Mouse (Mus musculus): Measurements from ENCODE around the gene Fgd4.
"Not testable (repeated sequence)": the region's sequence is repeated elsewhere in the genome, so short reads cannot be mapped to it uniquely, and the experiment has no call there.

Fgd4 gene

DNA sequence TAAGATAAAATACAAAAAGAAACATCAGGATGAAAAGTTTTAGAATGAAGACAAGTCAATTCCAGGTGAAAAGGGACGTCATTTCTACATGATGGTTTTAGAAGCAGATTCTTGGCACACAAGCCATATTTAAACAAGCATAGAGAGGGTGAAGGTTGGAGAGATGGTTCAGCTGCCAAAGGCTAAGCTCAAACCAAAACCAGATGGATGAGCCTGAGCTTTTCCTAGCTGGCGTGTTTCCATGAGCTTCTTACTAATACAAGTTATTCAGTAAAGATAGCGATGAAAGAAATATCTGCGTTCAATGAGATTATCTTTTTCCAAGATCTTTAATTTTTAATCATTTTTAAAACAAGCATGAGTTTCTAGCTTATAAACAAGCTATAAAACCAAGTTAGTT is 115.7 kb downstream of the Fgd4 start:
- CTCF ChIA-PET = no interaction called here
- POLR2A ChIA-PET = interaction anchor here in 1 of 4 experiments (1.5 kb wide), 1 partner anchor 11 kb away, joined by 10 read pairs; no protein-coding TSS in a partner anchor

GRCm38 (mm10) chr16:16473451-16473850 is 126.9 kb downstream of the Fgd4 start:
- POLR2A ChIA-PET = interaction anchor here in 3 of 4 experiments (1.0 to 2.2 kb wide), 6 partner anchors 10 to 170 kb away, joined by 3 to 10 read pairs (median 3); no protein-coding TSS in a partner anchor

DNA sequence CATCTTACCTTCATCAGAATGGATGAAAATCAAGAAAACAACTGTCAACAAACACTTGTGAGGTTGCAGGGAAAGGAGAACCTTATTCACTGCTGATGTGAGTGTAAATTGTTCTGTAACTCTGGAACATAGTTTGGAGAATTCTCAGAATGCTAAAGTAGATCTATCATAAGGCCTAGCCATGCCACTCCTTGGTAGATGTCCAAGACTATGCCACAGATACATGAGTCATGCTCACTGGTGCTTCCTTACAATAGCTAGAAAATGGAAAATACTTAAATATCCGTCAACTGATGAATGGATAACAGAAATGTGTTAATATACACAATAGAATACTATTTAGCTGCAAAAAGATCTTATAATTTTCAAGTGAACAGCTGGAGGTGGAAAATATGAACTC is 150.3 kb downstream of the Fgd4 start:
- POLR2A ChIA-PET = interaction anchor here in 1 of 4 experiments (0.6 kb wide), 1 partner anchor 25 kb away, joined by 3 read pairs; no protein-coding TSS in a partner anchor
- CTCF ChIA-PET = no interaction called here

More at GRCm38 (mm10) chr16:16473451-16473850, 126.9 kb downstream of the Fgd4 start:
- CTCF ChIA-PET = interaction anchor here in 2 of 4 experiments (0.6 to 0.9 kb wide), 2 partner anchors 111 to 112 kb away, joined by 3 to 6 read pairs; no protein-coding TSS in a partner anchor

- CTCF ChIA-PET = no interaction called here
- POLR2A ChIA-PET = no interaction called here
Observed at GRCm38 (mm10) chr16:16438436-16438835, 161.9 kb downstream of the Fgd4 start.

DNA sequence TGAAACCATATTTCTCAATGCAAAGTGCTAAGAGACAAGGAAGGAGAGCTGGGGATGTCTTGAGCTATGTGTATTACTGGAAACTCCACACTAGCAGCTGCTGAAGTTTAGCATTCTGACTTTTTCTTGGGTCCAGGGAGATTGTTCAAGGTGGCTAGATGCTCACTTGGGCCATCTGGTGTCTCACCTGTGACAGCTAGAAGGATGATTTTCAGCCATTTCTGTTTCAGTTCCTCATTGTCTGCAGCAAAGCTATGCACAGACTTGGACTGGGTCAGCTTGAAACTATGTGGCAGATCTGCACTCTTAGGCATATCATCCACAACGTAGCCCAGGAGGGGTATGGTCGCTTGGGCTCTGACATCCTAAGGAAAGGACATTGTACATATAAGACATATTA is 177.9 kb downstream of the Fgd4 start:
- CTCF ChIA-PET = no interaction called here
- POLR2A ChIA-PET = interaction anchor here in 1 of 4 experiments (0.6 kb wide), 1 partner anchor 32 kb away, joined by 3 read pairs; no protein-coding TSS in a partner anchor

- CTCF ChIA-PET = not testable (repeated sequence)
- POLR2A ChIA-PET = interaction anchor here in 3 of 4 experiments (0.9 to 2.2 kb wide), 5 partner anchors 8 to 155 kb away, joined by 3 to 16 read pairs (median 5); partner anchors contain the start of gene Dnm1l (in 3 of the 3)
Observed at GRCm38 (mm10) chr16:16367217-16367616, 233.1 kb downstream of the Fgd4 start.

All from embryonic stem cell, embryonic (primary cell).